Mouse (Mus musculus) liver, embryonic 14.5 days (tissue): ENCODE measurements around the gene Armc10. TPM values are rescaled to one million over a fixed set of nuclear protein-coding genes. Genes with fewer than 3 reads are reported as not detected.

Source experiments
- ATAC-seq: fragments of 200-750 bp; cut with Nextera tagmentation; 2 replicates; pipeline ENCODE4 v1.8.0; 2017; ENCODE audit warnings: moderate number of reproducible peaks, mild to moderate bottlenecking, moderate library complexity; ENCODE audit not compliant: insufficient read depth
- DNase-seq, 3 experiments: peaks; one replicate each; pipeline ENCODE4 v3.0.0-alpha.2; 2012 to 2013; ENCODE audit warnings: low read depth in 3 of 3, low spot score in 3 of 3
- H3K27ac ChIP-seq: fragments of 300-500 bp; sonication (generic); 2 replicates; pipeline ENCODE4 v1.5.1; 2014; ENCODE audit warnings: moderate library complexity, mild to moderate bottlenecking, control low read depth, inconsistent platforms
- H3K27me3 ChIP-seq: fragments of 300-500 bp; sonication (generic); 2 replicates; pipeline ENCODE4 v1.6.1; 2014; ENCODE audit warnings: mild to moderate bottlenecking, low read length, moderate library complexity; ENCODE audit not compliant: control insufficient read depth, insufficient read depth
- H3K36me3 ChIP-seq: fragments of 300-500 bp; sonication (generic); replicated peaks from 2 replicates; pipeline ENCODE4 v1.6.1; 2014; ENCODE audit warnings: low read depth; ENCODE audit not compliant: control insufficient read depth, insufficient read depth
- H3K4me1 ChIP-seq, 2 experiments: fragments of 200-500 bp in 1 of 2; fragments of 300-500 bp in 1 of 2; sonication (generic) in 1 of 2; replicated peaks; 2 replicates each; pipeline ENCODE4 v1.6.1; 2012 to 2014; ENCODE audit warnings: antibody characterized with exemption in 1 of 2, inconsistent platforms in 1 of 2, low read length in 1 of 2; ENCODE audit not compliant: control insufficient read depth in 2 of 2, insufficient read depth in 2 of 2
- H3K4me2 ChIP-seq: fragments of 300-500 bp; sonication (generic); 2 replicates; pipeline ENCODE4 v1.6.1; 2014; ENCODE audit warnings: low read depth, mild to moderate bottlenecking, control low read depth, moderate library complexity
- H3K4me3 ChIP-seq, 2 experiments: fragments of 200-500 bp in 1 of 2; fragments of 300-500 bp in 1 of 2; sonication (generic) in 1 of 2; 2 replicates each; pipeline ENCODE4 v1.5.1; 2012 to 2014; ENCODE audit warnings: low read depth in 2 of 2, low read length in 2 of 2, mild to moderate bottlenecking in 2 of 2, control low read depth in 1 of 2, inconsistent platforms in 1 of 2, moderate library complexity in 1 of 2; ENCODE audit not compliant: insufficient read depth in 1 of 2
- H3K9ac ChIP-seq: fragments of 300-500 bp; sonication (generic); replicated peaks from 2 replicates; pipeline ENCODE4 v1.6.1; 2014; ENCODE audit warnings: mild to moderate bottlenecking, control low read depth, moderate library complexity
- H3K9me3 ChIP-seq: fragments of 300-500 bp; sonication (generic); 2 replicates; pipeline ENCODE4 v1.6.1; 2016; ENCODE audit warnings: low read length, mixed read lengths; ENCODE audit not compliant: control insufficient read depth
- CTCF ChIP-seq: IDR thresholded peaks from 2 replicates; pipeline ENCODE4 v1.5.1; 2016; ENCODE audit warnings: antibody characterized with exemption, low read depth, control low read depth
- EP300 ChIP-seq: IDR thresholded peaks from 2 replicates; pipeline ENCODE4 v1.6.1; 2016; ENCODE audit warnings: antibody characterized with exemption, low read depth
- WGBS: fragments of 180-500 bp; shearing (Covaris S2); extraction: QIAGEN DNeasy Blood & Tissue Kit; methylation state at CpG from one replicate; pipeline ENCODE4 v1.1.7; 2014; ENCODE audit not compliant: insufficient replicate concordance; 5-methylcytosine and 5-hydroxymethylcytosine counted together
- polyA plus RNA-seq, 2 experiments: library from polyadenylated mRNA; depleted of rRNA in 1 of 2; stranded (reverse) in 1 of 2; unstranded in 1 of 2; fragments of >200 nt; fragmentation: Nextera tagmentation in 1 of 2; extraction: Ambion mirVana in 1 of 2; gene quantifications; 2 replicates each; pipeline versions ENCODE4 v1.2.1 to v1.2.3; 2012 to 2014

Gene Armc10
- polyA plus RNA-seq, 2 experiments = 7.2 to 9.0 TPM

GRCm38 (mm10) chr5:21667191-21668137 lies 21.9 kb downstream of the Armc10 start:
- no peaks in the 10 kb centered on the region for H3K36me3 ChIP-seq
- H3K4me3 ChIP-seq = no peak overlapping the region
- TF ChIP-seq EP300 (no peak), CTCF (no peak; the same call in 1 of the 2 replicates)
- no peak overlapping the region for H3K9ac ChIP-seq
- H3K4me2 ChIP-seq = no peak overlapping the region
- 55% methylated on average over 8 of the region's 8 CpGs for WGBS
- peaks cover 0 to 2% of the 10 kb centered on the region in 2 experiments; a peak in 2 of 4 replicates for H3K4me1 ChIP-seq
- H3K9me3 ChIP-seq = no peaks in the 10 kb centered on the region
- no peaks in the 10 kb centered on the region for H3K27me3 ChIP-seq
- ATAC-seq (no peak), DNase-seq (no peak)
- no peak overlapping the region for H3K27ac ChIP-seq

- 70% methylated on average over 2 of the region's 2 CpGs for WGBS
- Histone ChIP-seq H3K27ac (no peak overlapping the region), H3K4me1 (peaks cover 7 to 8% of the 10 kb centered on the region in 2 experiments), H3K9me3 (no peaks in the 10 kb centered on the region), H3K4me3 (no peak overlapping the region), H3K9ac (no peak overlapping the region), H3K27me3 (no peaks in the 10 kb centered on the region), H3K4me2 (no peak overlapping the region), H3K36me3 (no peaks in the 10 kb centered on the region)
- TF ChIP-seq CTCF (no peak), EP300 (no peak)
- ATAC-seq (no peak), DNase-seq (no peak)
Observed at GRCm38 (mm10) chr5:21669307-21669706, 23.7 kb downstream of the Armc10 start.

GRCm38 (mm10) chr5:21672812-21673635 lies 27.4 kb downstream of the Armc10 start:
- Histone ChIP-seq H3K4me2 (peak overlapping the region; percentile 76), H3K4me3 (peak overlapping the region; percentile 54 to 67), H3K27me3 (no peaks in the 10 kb centered on the region), H3K9ac (peak overlapping the region; percentile 61), H3K9me3 (no peaks in the 10 kb centered on the region), H3K36me3 (no peaks in the 10 kb centered on the region), H3K4me1 (peaks cover 7 to 8% of the 10 kb centered on the region in 2 experiments), H3K27ac (peak overlapping the region; percentile 72)
- WGBS = 22% methylated on average over 23 of the region's 23 CpGs
- peak; percentile 51 to 70 (median 53) for DNase-seq
- ATAC-seq = peak; percentile 97
- TF ChIP-seq EP300 (no peak), CTCF (no peak)

GRCm38 (mm10) chr5:21673742-21674141 lies 28.1 kb downstream of the Armc10 start:
- no peaks in the 10 kb centered on the region for H3K36me3 ChIP-seq
- H3K4me3 ChIP-seq = no peak overlapping the region
- ATAC-seq (no peak), DNase-seq (no peak)
- H3K27me3 ChIP-seq = no peaks in the 10 kb centered on the region
- H3K27ac ChIP-seq = no peak overlapping the region
- H3K4me2 ChIP-seq = peak overlapping the region; percentile 76
- no peak for TF ChIP-seq CTCF
- whole genome bisulfite sequencing = 76% methylated on average over 9 of the region's 9 CpGs
- no peak overlapping the region for H3K9ac ChIP-seq
- H3K9me3 ChIP-seq = no peaks in the 10 kb centered on the region
- H3K4me1 ChIP-seq = peaks cover 7 to 8% of the 10 kb centered on the region in 2 experiments

- Histone ChIP-seq H3K4me1 (peaks cover 7 to 8% of the 10 kb centered on the region in 2 experiments), H3K27ac (no peak overlapping the region), H3K27me3 (no peaks in the 10 kb centered on the region), H3K9ac (no peak overlapping the region), H3K36me3 (no peaks in the 10 kb centered on the region), H3K9me3 (no peaks in the 10 kb centered on the region), H3K4me2 (no peak overlapping the region), H3K4me3 (no peak overlapping the region)
- DNase-seq (no peak), ATAC-seq (no peak)
- WGBS = 78% methylated on average over 12 of the region's 12 CpGs
- TF ChIP-seq CTCF = no peak
- TF ChIP-seq EP300 = no peak
Observed at GRCm38 (mm10) chr5:21675019-21675418, 29.4 kb downstream of the Armc10 start.
